Mouse (Mus musculus): ENCODE results near the gene Rtn4rl2.

- no peak for TF ChIP-seq HCFC1 (IDR thresholded peaks at IDR 0.05; ENCODE audit: borderline replicate concordance, insufficient read depth, low read length)
- TF ChIP-seq CHD2 (IDR thresholded peaks at IDR 0.05; ENCODE audit: low read depth, low read length): no peak
- TF ChIP-seq ZNF384 (IDR thresholded peaks at IDR 0.05; ENCODE audit: low read depth, low read length): no peak
Measured at GRCm38 (mm10) chr2:84858551-84858950, 28.0 kb downstream of the Rtn4rl2 start.
